16 mouse cellular contexts compared by ENCODE assay signal in the genomic region with DNA sequence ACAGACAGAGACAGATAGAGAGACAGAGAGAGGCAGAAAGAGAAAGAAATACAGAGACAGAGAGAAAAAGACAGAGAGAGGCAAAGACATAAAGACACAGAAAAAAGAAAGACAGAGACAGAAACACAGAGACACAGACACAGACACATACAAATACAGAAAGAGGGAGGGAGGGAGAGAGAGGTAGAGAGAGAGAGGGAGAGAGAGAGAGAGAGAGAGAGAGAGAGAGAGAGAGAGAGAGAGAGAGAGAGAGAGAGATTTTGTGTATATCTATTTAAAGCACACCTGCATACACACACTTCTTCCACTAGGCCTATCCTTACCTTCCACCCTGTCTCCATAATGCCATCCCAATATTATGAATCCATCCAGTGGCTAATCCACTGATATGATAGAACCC.
DNase-seq lines count a peak whose midpoint lies in the region; ATAC-seq and TF ChIP-seq lines count a peak whose summit lies in the region.
"Had no signal": no experiment of that assay in that cellular context is flagged by ENCODE, and none has a peak within 500 bp of the region (broad histone marks: within the 10 kb centered on the region; RNA-seq: fewer than 3 reads in every experiment).

No protein-coding gene starts in this region.

- ATAC-seq in Patski = peak; percentile 100
- ATAC-seq: activated CD4-positive, CD25-positive, alpha-beta regulatory T cell, adult 4 months; CD4-positive, CD25-positive, alpha-beta regulatory T cell, adult 4 months had no signal

- in situ Hi-C loops in Patski (cut with MboI; ENCODE audit: low pct_unique_long_range_greater_than_20kb) = no loop called here

- TF ChIP-seq CTCF in Patski (IDR thresholded peaks at IDR 0.05) = no peak

- peaks cover 10% of the 10 kb centered on the region for H3K27me3 ChIP-seq in Patski

- DNase-seq in Patski (ENCODE audit: low read depth, low spot score) = no peak
- DNase-seq in thymus, adult 18-20 months = no peak
- DNase-seq: adrenal gland, adult 2 months; adrenal gland, adult 8-10 months; adrenal gland, postnatal 10 days; adrenal gland, postnatal 14 days; adrenal gland, postnatal 25 days; adrenal gland, postnatal 36 days; B cell, adult 2 months; cerebellum, adult 11 months; cerebellum, adult 11-12 months; cerebellum, adult 18-20 months; cerebellum, adult 2 months; cerebellum, adult 8-10 months had no signal

- CTCF ChIA-PET in Patski (lab: Charles Lee) = no interaction called here

- POLR2A ChIA-PET in Patski (lab: Charles Lee) = no interaction called here
